In the genomic region with DNA sequence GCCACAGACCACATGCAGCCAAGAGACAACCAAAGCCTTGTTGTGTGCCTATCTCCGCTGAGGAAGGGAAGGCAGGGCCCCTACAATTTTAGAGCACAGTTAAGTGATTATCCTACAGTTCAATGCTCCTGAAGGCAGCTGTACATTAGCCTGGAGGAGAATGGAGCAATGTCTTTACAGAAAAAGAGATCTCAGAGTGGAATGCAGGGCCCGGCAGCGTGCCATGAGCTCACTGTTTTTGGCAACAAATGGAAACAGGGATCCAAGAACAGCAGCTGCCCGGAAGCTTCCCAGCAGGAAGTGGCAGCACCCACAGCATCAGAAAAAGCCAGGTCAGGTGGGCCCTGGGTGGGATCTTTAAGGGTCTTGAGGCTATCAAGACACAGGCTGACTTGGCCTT, we compare ENCODE assay signal across 8 mouse cellular contexts. TPM values are rescaled to one million over a fixed set of nuclear protein-coding genes. Genes with fewer than 3 reads are reported as not detected.
DNase-seq lines count a peak whose midpoint lies in the region; ATAC-seq and TF ChIP-seq lines count a peak whose summit lies in the region.

No protein-coding gene starts in this region.

- WGBS in forebrain, embryonic 11.5 days, result 53% methylated on average over 4 of the region's 4 CpGs

- no peak overlapping the region for H3K4me3 ChIP-seq in layer of hippocampus, adult 2 months
- no peak overlapping the region for H3K4me3 ChIP-seq in forebrain, embryonic 11.5 days (ENCODE audit: low read depth, low read length)

- intact Hi-C loops in left cerebral cortex, postnatal 14 days (cut with DNase I), result no loop called here

- TF ChIP-seq CTCF in layer of hippocampus, adult 2 months (conservative IDR thresholded peaks at IDR 0.05), result no peak

- peak overlapping the region; percentile 39; the same call in 1 of the 2 replicates for H3K27ac ChIP-seq in layer of hippocampus, adult 2 months
- 0 out of 2 replicates have a peak overlapping the region, but pooled peaks have one; percentile 37 for H3K27ac ChIP-seq in forebrain, embryonic 11.5 days (ENCODE audit: low read depth, low read length)

- peak in 1 of 2 experiments; percentile 27 for DNase-seq in layer of hippocampus, adult 2 months (ENCODE audit: low spot score in 2 of 2)
- DNase-seq in layer of hippocampus, adult 9-10 months (ENCODE audit: low spot score), result no peak
- DNase-seq in forebrain, embryonic 11.5 days (ENCODE audit: low spot score), result no peak
- peak; percentile 61 for DNase-seq in gastrocnemius, postnatal 10 days
- DNase-seq in left cerebral cortex, postnatal 14 days (ENCODE audit: low spot score in 2 of 2), result peak; percentile 31 to 51
- no peak for DNase-seq in thymus, postnatal 36 days
- no peak for DNase-seq in embryo, embryonic 10 days (ENCODE audit: low spot score)

- peak; percentile 60; the same call in 1 of the 2 replicates for ATAC-seq in forebrain, embryonic 11.5 days (replicated peaks; ENCODE audit: low FRiP score)
- ATAC-seq in megakaryocyte-erythroid progenitor cell, adult 5-6 weeks (replicated peaks; ENCODE audit: low FRiP score, low TSS enrichment, poor library complexity, severe bottlenecking), result no peak

- H3K4me1 ChIP-seq in forebrain, embryonic 11.5 days (replicated peaks; ENCODE audit: control insufficient read depth, insufficient read depth, low read length), result peaks cover 2% of the 10 kb centered on the region; the same call in 1 of the 2 replicates

- no peaks in the 10 kb centered on the region for H3K27me3 ChIP-seq in forebrain, embryonic 11.5 days (ENCODE audit: control insufficient read depth, insufficient read depth, low read length)

- H3K9ac ChIP-seq in forebrain, embryonic 11.5 days (ENCODE audit: low read length), result no peak overlapping the region

- H3K4me2 ChIP-seq in forebrain, embryonic 11.5 days (ENCODE audit: low read depth, low read length, severe bottlenecking), result no peak overlapping the region

- H3K9me3 ChIP-seq in forebrain, embryonic 11.5 days (ENCODE audit: control insufficient read depth, low read length), result no peaks in the 10 kb centered on the region

- no peaks in the 10 kb centered on the region for H3K36me3 ChIP-seq in forebrain, embryonic 11.5 days (ENCODE audit: control insufficient read depth, insufficient read depth, low read length)

RNA-seq across cellular contexts. Expression of a gene that starts 3.4 kb away (rescaled TPM):
- 10 to 100 TPM; 82.3 to 86.7 TPM for total RNA-seq in layer of hippocampus, adult 2 months (2021)
- 3.0 and 7.0 TPM in 2 replicates for polyA plus RNA-seq in forebrain, embryonic 11.5 days (2014; fragmentation: Nextera tagmentation; extraction: Ambion mirVana)
- total RNA-seq in gastrocnemius, postnatal 10 days (2021), result 100 to 1,000 TPM; 179 to 186 TPM
- total RNA-seq in left cerebral cortex, postnatal 14 days (2021), result 10 to 100 TPM; 86.2 to 87.9 TPM
- 16.8 and 21.6 TPM in 2 replicates for total RNA-seq in megakaryocyte-erythroid progenitor cell, adult 5-6 weeks (2014; fragmentation: Nextera tagmentation)
- total RNA-seq in megakaryocyte-erythroid progenitor cell, adult 5-6 weeks (2017), result 12.6 and 52.9 TPM in 2 replicates

Comparison
In these comparisons a context has a peak if more than half of its experiments do, and no peak if none do; other contexts are left out.
1. DNase-seq: peak in gastrocnemius, postnatal 10 days (single experiment) and left cerebral cortex, postnatal 14 days (2 of 2); none in layer of hippocampus, adult 9-10 months (single experiment), forebrain, embryonic 11.5 days (single experiment), thymus, postnatal 36 days (0 of 2) and embryo, embryonic 10 days (single experiment).